Mouse (Mus musculus): ENCODE measurements around the gene Tmcc3. TPM values are rescaled to one million over a fixed set of nuclear protein-coding genes. Genes with fewer than 3 reads are reported as not detected.

Gene Tmcc3
- polyA plus RNA-seq, 1 experiment from 2014 or later, result 8.0 TPM

GRCm38 (mm10) chr10:94378383-94378782 lies 66.6 kb downstream of the Tmcc3 start:
- Histone ChIP-seq H3K36me3 (no peaks in the 10 kb centered on the region), H3K27me3 (no peaks in the 10 kb centered on the region), H3K9ac (no peak overlapping the region), H3K27ac (no peak overlapping the region), H3K4me3 (peak overlapping the region; percentile 33), H3K4me2 (peak overlapping the region; percentile 52), H3K4me1 (replicated peaks) (0 out of 2 replicates have a peak, but pooled peaks cover 7% of the 10 kb centered on the region), H3K9me3 (replicated peaks) (no peaks in the 10 kb centered on the region)
- 35% methylated on average over 13 of the region's 13 CpGs for WGBS
- ATAC-seq (replicated peaks; ENCODE audit: insufficient number of reproducible peaks, insufficient read depth, low FRiP score, low read depth), result peak; percentile 68; the same call in 1 of the 2 replicates

GRCm38 (mm10) chr10:94380082-94380481 lies 68.3 kb downstream of the Tmcc3 start:
- Histone ChIP-seq H3K9ac (no peak overlapping the region), H3K27me3 (no peaks in the 10 kb centered on the region), H3K27ac (no peak overlapping the region), H3K36me3 (no peaks in the 10 kb centered on the region), H3K4me2 (no peak overlapping the region), H3K4me1 (replicated peaks) (0 out of 2 replicates have a peak, but pooled peaks cover 7% of the 10 kb centered on the region), H3K4me3 (no peak overlapping the region), H3K9me3 (replicated peaks) (no peaks in the 10 kb centered on the region)
- ATAC-seq (replicated peaks; ENCODE audit: insufficient number of reproducible peaks, insufficient read depth, low FRiP score, low read depth), result no peak
- 82% methylated on average over 2 of the region's 2 CpGs for WGBS

- Histone ChIP-seq H3K9me3 (replicated peaks) (peaks cover 4% of the 10 kb centered on the region; the same call in 1 of the 2 replicates), H3K4me3 (no peak overlapping the region), H3K27me3 (no peaks in the 10 kb centered on the region), H3K27ac (no peak overlapping the region), H3K9ac (no peak overlapping the region), H3K36me3 (no peaks in the 10 kb centered on the region), H3K4me2 (no peak overlapping the region), H3K4me1 (replicated peaks) (0 out of 2 replicates have a peak, but pooled peaks cover 7% of the 10 kb centered on the region)
- ATAC-seq (replicated peaks; ENCODE audit: insufficient number of reproducible peaks, insufficient read depth, low FRiP score, low read depth), result no peak
- 70% methylated on average over 9 of the region's 9 CpGs for WGBS
These were observed 69.1 kb downstream of the Tmcc3 start for GRCm38 (mm10) chr10:94380662-94381392.

GRCm38 (mm10) chr10:94381393-94381740 lies 69.6 kb downstream of the Tmcc3 start:
- Histone ChIP-seq H3K9ac (no peak overlapping the region), H3K4me1 (replicated peaks) (0 out of 2 replicates have a peak, but pooled peaks cover 7% of the 10 kb centered on the region), H3K4me3 (no peak overlapping the region), H3K4me2 (no peak overlapping the region), H3K36me3 (no peaks in the 10 kb centered on the region), H3K27ac (no peak overlapping the region), H3K9me3 (replicated peaks) (peaks cover 7% of the 10 kb centered on the region; the same call in 1 of the 2 replicates), H3K27me3 (no peaks in the 10 kb centered on the region)
- ATAC-seq (replicated peaks; ENCODE audit: insufficient number of reproducible peaks, insufficient read depth, low FRiP score, low read depth), result no peak
- WGBS, result 80% methylated on average over 4 of the region's 4 CpGs

GRCm38 (mm10) chr10:94382618-94383017 lies 70.9 kb downstream of the Tmcc3 start:
- Histone ChIP-seq H3K4me3 (no peak overlapping the region), H3K27me3 (no peaks in the 10 kb centered on the region), H3K9me3 (replicated peaks) (peaks cover 7% of the 10 kb centered on the region; the same call in 1 of the 2 replicates), H3K36me3 (no peaks in the 10 kb centered on the region), H3K4me2 (no peak overlapping the region), H3K4me1 (replicated peaks) (0 out of 2 replicates have a peak, but pooled peaks cover 7% of the 10 kb centered on the region), H3K27ac (no peak overlapping the region), H3K9ac (no peak overlapping the region)
- ATAC-seq (replicated peaks; ENCODE audit: insufficient number of reproducible peaks, insufficient read depth, low FRiP score, low read depth), result no peak
- WGBS, result 88% methylated on average over 14 of the region's 14 CpGs

- no peak overlapping the region for H3K4me3 ChIP-seq
- WGBS, result 81% methylated on average over 6 of the region's 6 CpGs
- no peak for ATAC-seq (replicated peaks; ENCODE audit: insufficient number of reproducible peaks, insufficient read depth, low FRiP score, low read depth)
- no peak overlapping the region for H3K4me2 ChIP-seq
- 0 out of 2 replicates have a peak, but pooled peaks cover 2% of the 10 kb centered on the region for H3K4me1 ChIP-seq (replicated peaks)
- no peak overlapping the region for H3K27ac ChIP-seq
- no peaks in the 10 kb centered on the region for H3K36me3 ChIP-seq
- no peak overlapping the region for H3K9ac ChIP-seq
- H3K27me3 ChIP-seq, result no peaks in the 10 kb centered on the region
- peaks cover 7% of the 10 kb centered on the region; the same call in 1 of the 2 replicates for H3K9me3 ChIP-seq (replicated peaks)
These were observed 71.8 kb downstream of the Tmcc3 start for GRCm38 (mm10) chr10:94383565-94383964.

- WGBS, result 82% methylated on average over 6 of the region's 6 CpGs
- no peak for ATAC-seq (replicated peaks; ENCODE audit: insufficient number of reproducible peaks, insufficient read depth, low FRiP score, low read depth)
- Histone ChIP-seq H3K9me3 (replicated peaks) (peaks cover 7% of the 10 kb centered on the region; the same call in 1 of the 2 replicates), H3K36me3 (no peaks in the 10 kb centered on the region), H3K9ac (no peak overlapping the region), H3K27ac (no peak overlapping the region), H3K4me2 (no peak overlapping the region), H3K4me3 (no peak overlapping the region), H3K27me3 (no peaks in the 10 kb centered on the region), H3K4me1 (replicated peaks) (no peaks in the 10 kb centered on the region)
These were observed 77.5 kb downstream of the Tmcc3 start for GRCm38 (mm10) chr10:94389219-94389618.

GRCm38 (mm10) chr10:94391049-94391448 lies 79.3 kb downstream of the Tmcc3 start:
- 54% methylated on average over 5 of the region's 5 CpGs for WGBS
- Histone ChIP-seq H3K9ac (no peak overlapping the region), H3K36me3 (no peaks in the 10 kb centered on the region), H3K4me2 (no peak overlapping the region), H3K27me3 (no peaks in the 10 kb centered on the region), H3K4me3 (no peak overlapping the region), H3K9me3 (replicated peaks) (0 out of 2 replicates have a peak, but pooled peaks cover 1% of the 10 kb centered on the region), H3K4me1 (replicated peaks) (no peaks in the 10 kb centered on the region), H3K27ac (no peak overlapping the region)
- ATAC-seq (replicated peaks; ENCODE audit: insufficient number of reproducible peaks, insufficient read depth, low FRiP score, low read depth), result no peak

GRCm38 (mm10) chr10:94394286-94394685 lies 82.5 kb downstream of the Tmcc3 start:
- no peaks in the 10 kb centered on the region for H3K4me1 ChIP-seq (replicated peaks)
- no peak overlapping the region for H3K27ac ChIP-seq
- no peak overlapping the region for H3K4me3 ChIP-seq
- no peak for ATAC-seq (replicated peaks; ENCODE audit: insufficient number of reproducible peaks, insufficient read depth, low FRiP score, low read depth)
- H3K27me3 ChIP-seq, result no peaks in the 10 kb centered on the region
- H3K36me3 ChIP-seq, result no peaks in the 10 kb centered on the region
- H3K9ac ChIP-seq, result no peak overlapping the region
- H3K4me2 ChIP-seq, result no peak overlapping the region
- H3K9me3 ChIP-seq (replicated peaks), result no peaks in the 10 kb centered on the region

GRCm38 (mm10) chr10:94397833-94398596 lies 86.3 kb downstream of the Tmcc3 start:
- H3K36me3 ChIP-seq, result no peaks in the 10 kb centered on the region
- no peaks in the 10 kb centered on the region for H3K27me3 ChIP-seq
- no peak overlapping the region for H3K4me2 ChIP-seq
- H3K9ac ChIP-seq, result no peak overlapping the region
- H3K4me1 ChIP-seq (replicated peaks), result no peaks in the 10 kb centered on the region
- H3K27ac ChIP-seq, result no peak overlapping the region
- no peak overlapping the region for H3K4me3 ChIP-seq
- no peaks in the 10 kb centered on the region for H3K9me3 ChIP-seq (replicated peaks)
- WGBS, result 65% methylated on average over 11 of the region's 11 CpGs
- ATAC-seq (replicated peaks; ENCODE audit: insufficient number of reproducible peaks, insufficient read depth, low FRiP score, low read depth), result no peak

GRCm38 (mm10) chr10:94400895-94401294 lies 89.1 kb downstream of the Tmcc3 start:
- no peak overlapping the region for H3K27ac ChIP-seq
- no peak overlapping the region for H3K4me2 ChIP-seq
- WGBS, result 76% methylated on average over 8 of the region's 8 CpGs

More at GRCm38 (mm10) chr10:94400895-94401294, 89.1 kb downstream of the Tmcc3 start:
- Histone ChIP-seq H3K9ac (no peak overlapping the region), H3K4me3 (no peak overlapping the region), H3K9me3 (replicated peaks) (no peaks in the 10 kb centered on the region), H3K27me3 (no peaks in the 10 kb centered on the region), H3K4me1 (replicated peaks) (no peaks in the 10 kb centered on the region), H3K36me3 (no peaks in the 10 kb centered on the region)
- ATAC-seq (replicated peaks; ENCODE audit: insufficient number of reproducible peaks, insufficient read depth, low FRiP score, low read depth), result no peak
